Mouse (Mus musculus) retina, embryonic 14.5 days (tissue): ENCODE measurements around the gene Pxylp1.
"Not testable (repeated sequence)": the region's sequence is repeated elsewhere in the genome, so short reads cannot be mapped to it uniquely, and the experiment has no call there.

Experiments used
- DNase-seq: peaks from one replicate; pipeline ENCODE4 v3.0.0-alpha.2; 2015; ENCODE audit warnings: low spot score

Pxylp1 gene

DNA sequence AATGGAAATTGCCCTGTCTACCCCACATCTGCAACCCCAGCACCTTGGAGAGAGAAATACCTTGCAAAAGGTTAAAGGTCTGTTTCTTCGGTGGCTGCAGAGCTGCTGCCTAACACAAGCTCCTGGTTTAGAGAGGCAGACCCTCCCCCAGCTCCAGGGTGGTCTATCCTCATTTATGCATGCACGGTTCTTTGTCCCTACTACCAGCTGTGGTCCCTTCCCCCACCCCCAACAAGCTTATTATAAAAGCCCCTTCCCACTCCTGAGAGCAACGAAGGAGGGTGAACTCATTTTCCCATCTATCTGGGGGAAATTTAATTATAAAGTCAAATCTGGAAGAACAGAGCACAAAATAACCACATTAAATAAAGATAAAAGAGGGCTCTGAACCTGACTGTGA is at the start of gene Pxylp1:
Pxylp1 (minus strand) TSS at position 124 of the 400 bp plus-strand sequence.
- DNase-seq = peak; percentile 45

DNA sequence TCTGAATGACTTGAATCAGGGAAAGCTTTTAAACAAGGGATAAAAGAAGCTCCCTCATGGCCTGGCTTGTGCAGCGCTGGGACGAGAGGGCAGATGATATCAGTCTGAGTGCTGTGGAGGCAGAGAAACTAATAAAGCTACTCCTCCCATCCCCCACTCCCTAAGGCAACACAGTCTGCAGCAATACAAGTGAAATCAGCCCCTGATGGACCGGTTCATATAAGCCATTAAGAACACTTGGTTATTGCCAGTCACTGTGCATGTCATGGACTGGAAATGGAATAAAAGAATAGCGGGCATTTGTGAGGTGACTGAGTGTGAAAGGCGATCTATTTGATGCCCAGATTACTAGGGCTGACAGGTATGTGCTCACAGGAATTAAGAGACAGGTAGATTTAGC is 46.4 kb upstream of the Pxylp1 start:
- no peak for DNase-seq

DNA sequence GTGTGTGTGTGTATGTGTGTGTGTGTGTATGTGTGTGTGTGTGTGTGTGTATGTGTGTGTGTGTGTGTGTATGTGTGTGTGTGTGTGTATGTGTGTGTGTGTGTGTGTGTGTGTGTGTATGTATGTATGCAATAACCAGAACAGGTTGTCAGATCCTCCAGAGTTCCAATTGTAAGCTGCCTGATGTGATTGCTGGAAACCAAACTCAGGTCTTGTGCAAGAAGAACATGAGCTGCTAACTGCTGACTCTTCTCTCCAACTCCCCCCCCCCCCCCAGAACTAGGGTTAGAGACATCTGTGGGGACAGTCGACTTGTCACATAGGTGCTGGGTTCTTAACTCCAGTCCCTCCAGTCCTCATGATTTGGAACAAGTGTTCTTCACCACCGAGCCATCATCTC is 44.0 kb upstream of the Pxylp1 start:
- not testable (repeated sequence) for DNase-seq

DNA sequence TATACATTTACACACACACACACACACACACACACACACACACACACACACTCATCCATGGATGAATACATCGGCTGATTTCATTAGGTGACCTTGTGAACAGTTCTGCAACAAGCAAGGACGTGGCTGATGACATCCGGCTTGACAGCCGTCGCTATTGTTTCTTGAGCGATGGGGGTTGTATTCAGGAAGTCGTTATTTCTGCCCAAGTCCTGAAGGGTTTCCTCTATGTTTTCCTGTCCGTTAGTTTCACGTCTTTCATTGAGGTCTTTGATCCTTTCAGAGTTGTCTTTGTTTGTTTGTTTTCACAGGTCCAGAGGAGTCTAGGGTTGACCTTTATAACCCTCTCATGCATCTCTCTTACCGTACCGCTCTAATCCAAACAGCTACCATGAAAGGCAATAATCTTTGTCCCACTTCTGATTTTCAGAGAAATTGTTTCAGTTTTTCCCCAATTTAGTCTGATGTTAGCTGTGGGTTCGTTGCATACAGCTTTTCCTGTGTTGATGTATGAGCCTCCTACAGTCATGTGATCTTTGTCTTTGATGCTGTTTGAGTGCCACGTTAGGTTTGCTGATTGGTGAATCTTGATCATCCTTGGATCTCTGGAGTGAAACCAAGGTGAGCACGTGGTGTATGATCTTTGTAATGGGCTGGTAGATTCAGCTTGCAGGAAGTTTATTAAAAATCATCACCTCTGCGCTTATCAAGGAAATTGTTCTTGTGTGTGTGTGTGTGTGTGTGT is 43.3 kb upstream of the Pxylp1 start:
- no peak for DNase-seq

DNA sequence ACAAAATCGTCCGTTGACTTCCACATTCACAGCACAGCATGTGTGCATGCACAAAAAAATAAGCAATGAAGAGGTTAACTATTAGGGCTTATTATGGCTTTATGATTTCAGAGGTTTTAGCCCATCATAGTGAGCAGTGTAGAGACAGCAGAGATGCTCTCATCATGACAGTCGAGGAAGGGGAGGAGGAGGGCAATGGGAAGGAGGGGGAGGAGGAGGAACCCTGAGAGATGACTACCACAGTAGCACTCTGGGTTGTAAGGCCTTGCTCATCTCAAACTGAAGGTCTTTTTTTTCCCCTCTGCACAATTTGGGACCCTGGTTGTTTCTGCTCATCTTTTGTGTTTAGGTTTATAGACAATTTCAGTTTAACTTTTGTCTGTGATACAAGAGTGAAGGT is 42.3 kb upstream of the Pxylp1 start:
- no peak for DNase-seq

DNA sequence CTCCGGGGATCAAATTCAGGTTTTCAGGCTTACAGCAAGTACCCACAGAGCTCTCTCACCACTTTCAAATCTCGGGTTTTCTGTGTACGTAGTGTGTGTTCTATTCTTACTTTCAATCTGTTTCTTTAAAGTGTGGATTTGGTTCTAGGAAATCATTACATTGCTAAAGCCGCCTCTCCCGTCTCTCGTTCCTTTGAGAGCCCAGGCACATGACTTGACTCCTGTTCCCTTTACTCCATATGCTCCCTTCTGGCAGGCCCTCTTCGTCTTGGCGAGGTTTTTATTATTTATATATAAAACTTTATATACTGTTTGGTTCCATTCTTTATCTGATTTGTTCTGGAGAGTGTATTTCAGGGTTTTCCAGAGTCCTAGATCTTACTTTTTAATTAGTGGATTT is 40.3 kb upstream of the Pxylp1 start:
- no peak for DNase-seq

DNA sequence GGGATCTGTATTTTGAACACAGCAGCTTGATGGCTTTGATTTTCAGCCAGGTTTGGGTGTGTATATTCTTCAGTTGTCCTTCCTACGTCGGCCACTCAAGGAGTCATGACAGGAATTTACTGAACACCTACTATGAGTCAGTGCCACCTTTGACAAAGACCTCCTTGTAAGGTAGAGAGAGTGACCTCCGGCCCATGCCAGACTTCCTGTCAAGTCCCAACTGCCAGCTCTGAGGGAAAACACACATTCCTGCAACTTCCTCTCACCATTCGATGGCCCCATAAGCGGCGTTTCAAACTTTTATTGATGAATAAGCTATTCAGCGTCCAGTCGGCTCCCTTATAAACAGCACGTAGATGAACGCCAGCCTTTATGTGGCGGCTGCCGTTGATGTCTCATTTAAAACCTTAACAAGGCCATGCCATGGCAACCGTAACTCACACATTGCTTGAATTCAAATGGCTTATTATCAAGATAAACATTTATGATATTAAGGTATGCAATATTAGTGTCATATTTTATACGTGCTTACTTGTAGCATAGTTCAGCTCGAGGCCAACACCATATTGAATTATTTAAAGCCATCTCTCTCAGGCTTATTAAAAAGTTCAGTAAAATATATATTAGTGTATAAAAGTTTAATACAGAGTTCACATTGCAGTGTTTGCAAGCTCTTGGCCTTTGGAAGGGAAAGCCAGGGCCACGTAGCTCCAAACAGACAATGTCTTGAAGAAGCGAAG is 31.3 kb upstream of the Pxylp1 start:
- DNase-seq = no peak

DNA sequence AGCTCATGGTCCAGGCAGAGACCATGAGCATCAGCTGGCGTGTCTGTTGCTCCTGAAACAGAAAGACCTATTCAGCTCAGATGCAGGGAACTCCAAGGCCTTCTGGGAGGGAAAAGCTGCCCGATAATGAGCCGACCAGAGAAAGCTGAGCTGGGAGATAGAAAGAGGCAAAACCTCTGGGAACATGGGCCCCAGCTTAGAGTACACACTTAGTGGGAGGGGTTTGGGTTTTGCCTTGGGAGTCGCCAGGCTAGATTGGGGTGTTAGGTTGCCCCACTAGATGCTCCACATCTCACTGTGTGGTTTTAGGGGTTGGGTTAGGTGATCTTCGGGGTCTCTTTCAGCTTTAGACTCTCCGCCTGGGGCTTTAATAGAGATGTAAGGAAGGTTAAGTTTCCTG is 30.6 kb upstream of the Pxylp1 start:
- no peak for DNase-seq

DNA sequence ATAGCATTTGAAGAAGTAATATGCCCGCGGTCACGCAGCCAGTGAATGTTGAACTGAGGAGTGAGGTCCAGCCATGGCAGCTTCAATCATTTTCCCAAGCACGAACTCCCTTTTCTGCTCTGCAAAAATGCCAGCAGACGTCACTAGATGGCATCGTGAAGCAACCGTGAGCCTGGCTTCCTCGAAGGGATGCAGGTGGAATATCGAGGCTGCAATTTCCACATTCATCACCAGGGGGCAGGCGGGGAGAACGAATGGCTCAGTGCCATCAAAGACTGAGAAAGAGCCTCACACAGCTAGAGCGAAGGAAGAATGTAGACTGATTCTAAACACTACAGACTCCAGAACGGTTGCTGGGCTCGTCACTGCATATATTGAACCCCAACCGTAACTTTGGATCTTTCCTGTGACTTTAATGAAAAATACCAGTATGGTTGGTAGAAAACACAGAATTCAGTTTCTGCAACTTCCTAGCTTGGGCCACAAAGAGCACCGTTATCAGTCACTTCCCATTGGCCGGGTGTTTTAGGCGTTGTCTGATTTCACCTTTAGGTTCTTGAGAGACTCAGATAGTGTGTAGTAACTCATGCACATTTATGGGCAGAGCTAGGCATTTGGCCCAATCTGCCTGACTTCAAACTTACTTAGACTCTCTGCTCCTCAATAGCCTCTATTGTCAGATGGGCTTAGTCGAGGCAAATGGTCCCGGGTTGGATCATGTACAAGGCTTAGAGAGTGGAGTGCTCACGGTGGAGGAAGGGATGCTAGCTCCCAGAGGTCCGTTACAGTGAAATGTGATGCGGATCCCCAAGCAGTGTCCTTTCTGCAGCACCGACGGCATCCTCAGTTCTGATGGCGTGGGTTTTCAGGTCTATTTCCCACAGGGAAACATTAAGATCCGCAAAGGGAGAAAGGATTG is 24.4 kb upstream of the Pxylp1 start:
- peak; percentile 99 for DNase-seq

DNA sequence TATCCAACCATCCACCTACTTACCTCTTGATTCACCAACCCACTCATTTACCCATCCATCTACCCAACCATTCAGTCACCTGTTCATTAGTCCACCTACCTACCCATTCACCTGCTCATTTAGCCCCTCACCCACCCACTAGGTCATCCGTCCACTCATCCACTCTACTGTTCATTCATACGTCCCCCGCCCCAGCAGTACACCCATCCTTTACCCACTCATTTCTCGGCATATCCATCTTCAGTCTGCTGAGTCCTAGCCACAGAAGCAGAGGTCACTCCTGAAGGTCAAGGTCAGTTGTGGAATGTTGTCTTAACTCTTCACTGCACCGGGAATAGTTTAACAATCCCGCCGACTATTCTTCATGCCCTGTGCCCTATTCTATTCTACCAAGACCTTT is 23.6 kb upstream of the Pxylp1 start:
- DNase-seq = no peak

DNA sequence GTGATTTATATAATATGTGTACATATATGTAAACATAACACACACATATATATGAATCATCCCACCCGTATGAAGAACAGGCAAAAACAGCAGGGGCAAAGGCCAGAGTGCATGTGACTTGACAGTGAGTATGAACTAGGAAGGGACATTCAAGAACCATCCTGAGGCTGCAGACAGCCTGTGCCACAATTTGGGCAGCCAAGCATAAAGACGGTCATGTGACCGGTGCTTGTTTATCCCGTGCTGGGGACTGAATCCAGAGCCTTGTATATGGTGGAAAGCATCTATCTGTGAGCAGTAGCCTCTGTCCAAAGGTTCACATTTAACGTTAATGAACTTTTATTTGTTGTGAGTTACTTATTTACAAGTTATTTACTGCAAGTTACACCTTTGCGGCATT is 22.4 kb upstream of the Pxylp1 start:
- DNase-seq = peak; percentile 53

DNA sequence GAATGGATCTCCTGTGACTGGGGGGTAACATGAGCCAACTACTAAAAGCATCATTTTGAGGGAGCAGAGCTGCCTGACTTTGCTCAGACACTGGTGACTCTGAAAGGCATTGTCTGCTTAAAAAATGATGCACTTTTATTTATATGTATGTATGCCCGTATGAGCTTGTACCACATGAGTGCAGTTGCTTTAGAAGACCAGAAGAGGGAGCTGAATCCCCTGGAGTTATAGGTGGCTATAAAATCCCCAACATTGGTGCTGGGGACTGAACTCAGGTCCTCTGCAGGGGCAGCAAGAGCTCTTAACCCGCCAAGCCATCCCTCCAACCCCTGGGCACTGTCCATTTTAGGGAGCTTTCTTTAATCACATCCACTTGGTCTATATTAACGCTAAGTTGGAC is 21.5 kb upstream of the Pxylp1 start:
- DNase-seq = no peak

DNA sequence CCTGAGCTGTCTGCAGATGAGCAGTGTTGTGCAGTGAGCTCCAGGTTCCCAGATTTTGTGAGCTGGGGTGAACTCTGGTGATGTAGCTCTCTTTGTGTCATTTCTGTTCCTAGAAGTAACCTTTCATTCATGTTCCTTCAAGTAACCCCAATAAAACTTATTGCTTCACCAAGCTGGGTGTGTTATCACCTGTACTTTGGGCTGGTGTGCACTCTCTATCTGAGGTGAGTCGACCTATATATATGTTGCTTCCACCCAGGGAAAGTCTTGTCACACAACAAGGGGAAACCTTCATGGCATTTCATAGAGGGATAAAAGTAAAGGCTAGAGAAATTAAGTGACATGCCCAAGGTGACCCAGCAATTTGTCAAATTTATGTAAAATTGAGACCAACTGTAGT is 17.0 kb upstream of the Pxylp1 start:
- no peak for DNase-seq

DNA sequence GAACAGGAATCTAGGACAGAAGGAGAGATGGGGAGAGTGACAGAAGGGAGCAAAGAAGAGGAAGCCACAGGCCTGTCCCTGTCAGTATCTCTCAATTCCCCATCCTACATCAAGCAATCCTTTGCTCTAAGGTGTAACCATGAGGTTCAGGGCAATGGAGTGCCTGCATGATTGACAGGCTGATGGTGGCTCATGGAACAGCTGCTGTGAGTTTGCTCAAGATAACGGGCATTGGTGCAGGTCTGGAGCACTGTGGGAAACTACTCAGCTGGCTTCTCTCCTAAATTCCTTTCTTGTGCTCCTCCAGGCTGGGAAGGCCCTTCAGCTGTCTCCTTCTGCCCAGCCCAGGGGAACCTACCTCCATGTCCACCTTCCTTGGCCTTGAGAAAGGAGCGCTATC is 16.3 kb upstream of the Pxylp1 start:
- no peak for DNase-seq

DNA sequence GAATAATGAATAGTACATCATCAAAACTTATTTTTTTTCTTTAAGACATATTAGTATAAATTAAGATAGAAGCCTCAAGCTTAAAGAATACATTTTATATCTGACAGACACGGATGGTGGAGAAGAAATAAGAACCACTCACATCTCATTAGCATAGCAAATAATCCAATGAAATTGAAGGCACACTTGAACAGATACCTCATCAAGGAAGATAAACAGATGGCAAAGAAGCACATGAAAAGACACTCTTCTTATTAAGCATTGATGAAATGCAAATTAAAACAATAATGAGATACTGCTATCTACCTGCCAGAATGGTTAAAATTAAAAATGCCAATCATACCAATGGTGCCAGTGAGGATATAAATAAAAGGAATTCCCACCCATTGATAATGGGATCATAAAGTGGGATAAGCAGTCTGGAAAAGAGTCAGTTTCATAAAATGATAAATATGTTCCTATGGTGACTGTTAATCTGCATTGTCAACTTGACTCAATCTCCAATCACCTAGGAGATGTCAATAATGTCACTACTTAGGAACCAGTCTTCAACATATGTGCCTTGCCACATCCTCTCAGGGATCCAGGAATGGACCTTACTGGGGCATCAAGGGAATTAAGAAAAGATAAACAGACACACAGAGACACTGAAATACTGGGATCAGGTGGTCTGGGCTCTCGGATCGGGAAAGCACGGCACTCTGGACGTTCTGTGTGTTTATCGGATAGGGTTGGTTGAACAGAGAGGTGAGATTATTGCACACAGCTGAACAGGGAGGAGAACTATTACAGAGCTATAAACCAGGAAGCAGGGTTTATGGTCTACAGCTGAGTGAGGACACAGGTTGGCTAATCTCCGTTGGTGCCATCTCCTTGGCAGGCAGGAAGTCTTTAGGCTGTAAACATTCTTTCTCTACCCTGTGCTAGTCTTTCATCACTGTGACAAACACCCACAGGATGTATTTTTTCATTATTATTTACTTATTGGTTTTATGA is 12.2 kb upstream of the Pxylp1 start:
- no peak for DNase-seq

DNA sequence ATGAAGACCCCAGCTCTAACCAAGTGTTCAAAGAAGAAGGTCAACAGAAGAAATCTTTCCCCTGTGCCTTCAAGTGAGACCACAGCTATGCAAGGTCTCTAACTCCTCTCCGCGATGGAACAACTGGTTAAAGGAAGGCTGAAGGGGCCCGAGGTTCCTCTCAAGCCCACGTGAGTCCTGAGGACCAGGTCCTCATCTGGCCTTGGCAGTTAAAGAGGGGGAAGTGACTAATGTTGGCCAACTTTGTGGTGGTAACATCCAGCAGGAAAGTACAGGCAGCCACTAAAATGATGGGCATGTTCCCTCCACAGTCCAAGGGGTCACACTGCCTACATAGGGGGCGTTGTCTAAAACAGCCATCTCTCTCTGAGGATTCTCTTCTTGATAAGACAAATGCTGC is 7.2 kb upstream of the Pxylp1 start:
- no peak for DNase-seq

DNA sequence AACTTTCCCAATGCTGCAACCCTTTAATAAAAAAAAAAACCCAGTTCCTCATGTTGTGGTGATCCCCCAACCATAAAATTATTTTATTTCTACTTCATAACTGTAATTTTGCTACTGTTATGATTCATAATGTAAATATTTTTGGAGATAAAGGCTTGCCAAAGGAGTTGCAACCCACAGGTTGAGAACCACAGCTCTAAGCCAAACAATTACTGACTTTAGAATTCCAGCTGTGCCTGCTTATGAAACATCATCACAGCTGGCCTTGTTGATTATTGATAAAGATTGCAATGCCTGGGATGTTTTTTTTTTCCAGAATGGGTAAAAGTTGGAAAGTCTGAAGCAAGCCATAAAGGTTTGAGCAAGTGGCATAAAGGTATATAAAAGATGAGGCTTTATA is 6.5 kb upstream of the Pxylp1 start:
- DNase-seq = no peak

DNA sequence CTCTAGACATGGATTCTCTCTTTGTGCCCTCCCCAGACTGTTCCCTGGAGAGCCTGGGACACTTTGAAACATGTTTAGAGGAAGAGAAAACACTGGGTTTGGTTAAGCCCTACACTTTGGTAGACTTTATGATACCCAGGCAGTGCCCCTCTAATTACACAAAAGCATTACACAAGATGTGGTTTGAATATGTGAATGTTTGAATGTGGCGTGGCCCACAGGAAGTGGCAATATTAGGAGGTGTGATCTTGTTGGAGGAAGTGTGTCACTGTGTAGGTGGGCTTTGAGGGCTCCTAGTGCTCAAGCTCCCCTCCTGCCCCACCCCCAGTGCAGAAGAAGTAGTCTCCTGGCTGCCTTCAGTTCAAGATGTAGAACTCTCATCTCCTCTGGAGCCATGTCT is 4.2 kb upstream of the Pxylp1 start:
- no peak for DNase-seq

DNA sequence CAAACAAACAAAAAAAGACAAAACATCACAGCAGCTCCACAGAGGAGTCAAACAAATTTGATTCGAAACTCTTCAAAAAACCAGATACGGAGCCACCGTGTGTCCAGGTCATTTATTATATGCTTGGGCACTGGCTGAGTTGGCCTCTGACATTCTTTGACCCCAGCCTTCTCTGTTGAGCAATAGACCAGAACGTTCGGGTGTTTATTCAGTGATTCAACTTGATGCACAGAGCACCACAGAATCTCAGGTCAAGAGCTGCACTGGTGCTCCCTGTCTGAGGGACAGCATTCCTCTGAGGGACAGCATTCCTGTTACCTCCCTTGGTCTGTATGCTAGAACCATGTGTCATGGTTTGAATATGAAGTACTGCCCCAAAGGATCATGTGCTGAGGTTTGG is 1.1 kb upstream of the Pxylp1 start:
- no peak for DNase-seq

DNA sequence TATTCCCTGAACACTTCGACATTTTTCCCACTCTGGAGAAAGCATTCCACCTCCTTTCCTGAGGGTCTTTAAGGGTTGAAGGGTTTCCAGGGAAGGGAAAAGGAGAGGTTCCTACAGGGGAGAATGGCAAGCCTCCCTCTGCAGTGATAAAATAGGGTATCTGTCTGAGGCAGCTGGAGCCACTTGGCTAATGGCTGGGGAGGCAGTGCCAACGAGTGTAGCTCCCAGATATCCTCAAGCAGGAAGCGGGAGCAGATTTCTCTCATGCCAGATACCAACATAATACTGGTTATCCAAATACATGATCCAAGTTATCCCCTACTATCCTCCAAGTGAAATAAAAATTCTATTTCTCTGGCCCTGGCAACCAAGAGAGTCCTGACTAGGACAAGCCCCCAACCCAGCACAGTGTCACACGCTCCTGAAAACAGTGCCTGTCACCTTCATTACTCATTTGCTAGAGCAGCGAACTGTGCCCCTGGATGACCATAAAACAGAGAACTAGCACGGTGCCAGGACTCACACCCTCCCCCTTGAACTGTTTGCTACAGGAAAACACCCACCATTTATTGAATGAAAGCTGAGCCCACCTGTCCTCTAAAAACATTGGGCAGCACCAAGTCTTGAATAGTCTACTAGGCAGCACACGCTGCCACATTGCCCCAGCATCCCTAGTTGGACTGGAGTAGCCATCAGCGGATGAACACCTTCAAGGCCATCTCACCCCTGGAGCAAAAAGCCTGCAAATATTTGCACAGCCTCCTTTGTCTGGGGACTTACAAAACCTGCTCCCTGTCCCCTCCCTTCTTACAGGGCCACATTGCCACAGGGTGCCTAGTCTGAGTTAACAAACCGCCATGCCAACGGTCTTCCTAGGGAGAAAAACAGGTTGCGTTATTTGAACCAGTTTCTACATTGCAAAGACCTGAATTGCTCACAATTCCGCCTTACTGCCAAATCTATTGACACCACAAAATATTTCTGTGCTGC is 833 bp downstream of the Pxylp1 start:
- no peak for DNase-seq
